27 mouse cellular contexts compared by ENCODE assay signal in genomic region chr4:52341245-52341644, GRCm38 (mm10).
"Had no signal": no experiment of that assay in that cellular context is flagged by ENCODE, and none has a peak within 500 bp of the region (broad histone marks: within the 10 kb centered on the region; RNA-seq: fewer than 3 reads in every experiment).

No protein-coding gene starts in this region.

- H3K4me3 ChIP-seq: gastrocnemius, adult 2 months; heart, embryonic 10.5 days; heart, embryonic 12.5 days; hindbrain, embryonic 10.5 days; hindbrain, embryonic 12.5 days; intestine, embryonic 15.5 days; kidney, embryonic 15.5 days; limb, embryonic 13.5 days; limb, embryonic 15.5 days; liver, embryonic 12.5 days had no signal

- H3K4me2 ChIP-seq: heart, embryonic 12.5 days; hindbrain, embryonic 12.5 days; hindbrain, embryonic 14.5 days; intestine, embryonic 15.5 days; kidney, embryonic 15.5 days; limb, embryonic 13.5 days; limb, embryonic 15.5 days; liver, embryonic 12.5 days had no signal

- H3K27ac ChIP-seq: gastrocnemius, adult 2 months; heart, embryonic 10.5 days; hindbrain, embryonic 10.5 days; hindbrain, embryonic 12.5 days; hindbrain, embryonic 14.5 days; intestine, embryonic 15.5 days; kidney, embryonic 15.5 days; kidney, postnatal 0 days; limb, embryonic 13.5 days; limb, embryonic 15.5 days; liver, embryonic 12.5 days; liver, embryonic 14.5 days had no signal

- H3K27me3 ChIP-seq: heart, embryonic 12.5 days; hindbrain, embryonic 12.5 days; intestine, embryonic 15.5 days; kidney, embryonic 15.5 days; limb, embryonic 13.5 days; limb, embryonic 15.5 days; liver, embryonic 12.5 days had no signal

- ATAC-seq: hindbrain, embryonic 16.5 days; inflammation-experienced regulatory T-cells, adult 6 months; intestine, embryonic 15.5 days; liver, embryonic 12.5 days had no signal

- H3K9ac ChIP-seq: heart, embryonic 12.5 days; hindbrain, embryonic 12.5 days; hindbrain, embryonic 14.5 days; intestine, embryonic 15.5 days; kidney, embryonic 15.5 days; limb, embryonic 13.5 days; limb, embryonic 15.5 days; liver, embryonic 12.5 days; liver, embryonic 14.5 days had no signal

- DNase-seq: gastrocnemius, adult 2 months; gastrocnemius, postnatal 10 days; gastrocnemius, postnatal 25 days; heart, adult 18-20 months; heart, postnatal 10 days; heart, postnatal 4 days; kidney, adult 11 months; kidney, adult 2 months; kidney, adult 9 months; kidney, postnatal 14 days; kidney, postnatal 36 days; layer of hippocampus, postnatal 36 days; left cerebral cortex, postnatal 4 days had no signal

- H3K9me3 ChIP-seq: heart, embryonic 10.5 days; heart, embryonic 12.5 days; hindbrain, embryonic 10.5 days; hindbrain, embryonic 12.5 days; intestine, embryonic 15.5 days; kidney, embryonic 15.5 days; limb, embryonic 13.5 days; limb, embryonic 15.5 days; liver, embryonic 12.5 days had no signal

- H3K4me1 ChIP-seq: heart, embryonic 10.5 days; heart, embryonic 12.5 days; hindbrain, embryonic 10.5 days; hindbrain, embryonic 12.5 days; intestine, embryonic 15.5 days; kidney, embryonic 15.5 days; limb, embryonic 13.5 days; limb, embryonic 15.5 days; liver, embryonic 12.5 days had no signal

- H3K36me3 ChIP-seq: heart, embryonic 10.5 days; heart, embryonic 12.5 days; hindbrain, embryonic 10.5 days; hindbrain, embryonic 12.5 days; intestine, embryonic 15.5 days; kidney, embryonic 15.5 days; limb, embryonic 13.5 days; limb, embryonic 15.5 days; liver, embryonic 12.5 days had no signal
